Mouse (Mus musculus): ENCODE data around the gene Dgki.

DNA sequence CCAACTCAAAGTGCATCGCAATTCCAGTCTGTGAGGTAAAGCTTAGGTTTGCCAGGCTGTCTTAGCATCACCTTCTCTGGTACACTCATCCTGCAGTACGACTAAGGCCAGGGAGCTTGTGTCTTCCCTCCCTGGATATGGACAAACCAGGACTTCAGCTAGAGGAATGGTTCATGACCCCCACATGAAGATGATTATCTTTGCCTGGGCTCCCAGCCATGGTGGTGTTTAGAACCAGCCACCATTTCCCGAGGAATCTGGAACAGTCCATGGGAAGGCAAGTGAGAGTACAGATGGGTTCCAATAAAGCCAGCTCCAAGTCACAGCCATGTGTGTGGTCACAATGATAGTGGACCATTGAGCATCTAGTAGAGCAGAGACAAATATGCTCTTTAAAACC, 427.1 kb downstream of the Dgki start:
- TF ChIP-seq CTCF (IDR thresholded peaks at IDR 0.05; ENCODE audit: extremely low read depth, insufficient read length, insufficient replicate concordance, low read depth, low read length) (no peak), POLR2A (IDR thresholded peaks at IDR 0.05; ENCODE audit: low read depth, low read length) (no peak)
